Mouse (Mus musculus) liver, embryonic 16.5 days (tissue): ENCODE measurements around the gene Cep112. TPM values are rescaled to one million over a fixed set of nuclear protein-coding genes. Genes with fewer than 3 reads are reported as not detected.
A peak's percentile ranks its signal among the peaks of the same experiment; 100 is the strongest.

Source experiments
- ATAC-seq: fragments of 200-750 bp; cut with Nextera tagmentation; 2 replicates; pipeline ENCODE4 v1.8.0; 2017; ENCODE audit warnings: low read depth, mild to moderate bottlenecking, moderate number of reproducible peaks, moderate library complexity
- H3K27ac ChIP-seq: fragments of 300-500 bp; sonication (generic); 2 replicates; pipeline ENCODE4 v1.5.1; 2014; ENCODE audit warnings: mild to moderate bottlenecking, low read length
- H3K27me3 ChIP-seq: fragments of 300-500 bp; sonication (generic); 2 replicates; pipeline ENCODE4 v1.6.1; 2014; ENCODE audit warnings: low read depth, low read length, mixed read lengths; ENCODE audit not compliant: control insufficient read depth, insufficient read depth
- H3K36me3 ChIP-seq: fragments of 300-500 bp; sonication (generic); 2 replicates; pipeline ENCODE4 v1.6.1; 2014; ENCODE audit warnings: mild to moderate bottlenecking; ENCODE audit not compliant: control insufficient read depth, insufficient read depth
- H3K4me1 ChIP-seq: fragments of 300-500 bp; sonication (generic); 2 replicates; pipeline ENCODE4 v1.6.1; 2014; ENCODE audit warnings: low read depth, low read length, mixed read lengths; ENCODE audit not compliant: control insufficient read depth
- H3K4me2 ChIP-seq: fragments of 300-500 bp; sonication (generic); 2 replicates; pipeline ENCODE4 v1.6.1; 2014; ENCODE audit warnings: low read depth, low read length, mixed read lengths
- H3K4me3 ChIP-seq: fragments of 300-500 bp; sonication (generic); 2 replicates; pipeline ENCODE4 v1.5.1; 2014; ENCODE audit warnings: low read depth, mild to moderate bottlenecking, low read length
- H3K9ac ChIP-seq: fragments of 300-500 bp; sonication (generic); 2 replicates; pipeline ENCODE4 v1.6.1; 2014; ENCODE audit warnings: low read depth, low read length
- H3K9me3 ChIP-seq: fragments of 300-500 bp; sonication (generic); replicated peaks from 2 replicates; pipeline ENCODE4 v1.6.1; 2016; ENCODE audit warnings: low read length; ENCODE audit not compliant: control insufficient read depth
- WGBS: fragments of 180-500 bp; shearing (Covaris S2); extraction: QIAGEN DNeasy Blood & Tissue Kit; methylation state at CpG from one replicate; pipeline ENCODE4 v1.1.7; 2014; ENCODE audit not compliant: insufficient replicate concordance; 5-methylcytosine and 5-hydroxymethylcytosine counted together
- polyA plus RNA-seq: library from polyadenylated mRNA; unstranded; fragments of >200 nt; fragmentation: Nextera tagmentation; extraction: Ambion mirVana; gene quantifications from 2 replicates; pipeline ENCODE4 v1.2.1, GENCODE M21; 2015

Cep112 gene
- polyA plus RNA-seq, 1 experiment from 2014 or later = 0.96 TPM

DNA sequence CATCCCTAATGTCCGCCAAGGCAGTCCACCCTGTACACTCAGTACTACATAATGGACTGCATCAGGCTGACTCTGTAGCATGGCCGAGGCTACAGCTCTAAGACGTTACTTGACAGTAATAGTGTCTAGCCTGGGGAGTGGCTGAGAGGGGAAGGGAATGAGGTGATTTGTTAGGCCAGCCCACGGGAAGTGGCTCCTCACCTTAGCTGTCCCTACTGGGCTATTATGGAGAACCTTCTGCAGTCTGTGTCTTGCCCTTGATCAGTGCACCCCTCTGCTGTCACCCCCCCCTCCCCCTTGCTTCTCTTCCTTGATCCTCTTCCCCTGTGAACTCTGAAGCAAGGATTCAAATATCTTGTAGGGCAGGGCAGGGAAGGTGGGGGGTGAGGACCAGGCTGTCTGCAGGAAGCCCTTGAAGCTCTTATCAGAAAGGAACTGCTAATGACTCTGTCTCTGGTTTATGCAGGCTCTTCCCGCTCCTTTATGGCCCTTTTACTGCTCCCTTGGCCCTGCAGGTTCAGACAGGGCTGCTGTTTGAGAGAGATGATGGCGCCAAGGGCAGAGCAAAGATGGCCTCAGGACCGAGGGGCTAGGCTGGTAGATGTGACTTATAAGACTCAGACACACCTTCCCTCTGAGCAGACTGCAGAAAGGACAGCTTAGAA is 481.7 kb downstream of the Cep112 start:
- ATAC-seq = no peak
- Histone ChIP-seq H3K9ac (no peak overlapping the region), H3K27ac (no peak overlapping the region), H3K36me3 (no peaks in the 10 kb centered on the region), H3K27me3 (peaks cover 11% of the 10 kb centered on the region), H3K4me1 (peaks cover 7% of the 10 kb centered on the region; the same call in 1 of the 2 replicates), H3K4me3 (no peak overlapping the region), H3K4me2 (no peak overlapping the region), H3K9me3 (no peaks in the 10 kb centered on the region)
- WGBS = 39% methylated on average over 7 of the region's 7 CpGs

DNA sequence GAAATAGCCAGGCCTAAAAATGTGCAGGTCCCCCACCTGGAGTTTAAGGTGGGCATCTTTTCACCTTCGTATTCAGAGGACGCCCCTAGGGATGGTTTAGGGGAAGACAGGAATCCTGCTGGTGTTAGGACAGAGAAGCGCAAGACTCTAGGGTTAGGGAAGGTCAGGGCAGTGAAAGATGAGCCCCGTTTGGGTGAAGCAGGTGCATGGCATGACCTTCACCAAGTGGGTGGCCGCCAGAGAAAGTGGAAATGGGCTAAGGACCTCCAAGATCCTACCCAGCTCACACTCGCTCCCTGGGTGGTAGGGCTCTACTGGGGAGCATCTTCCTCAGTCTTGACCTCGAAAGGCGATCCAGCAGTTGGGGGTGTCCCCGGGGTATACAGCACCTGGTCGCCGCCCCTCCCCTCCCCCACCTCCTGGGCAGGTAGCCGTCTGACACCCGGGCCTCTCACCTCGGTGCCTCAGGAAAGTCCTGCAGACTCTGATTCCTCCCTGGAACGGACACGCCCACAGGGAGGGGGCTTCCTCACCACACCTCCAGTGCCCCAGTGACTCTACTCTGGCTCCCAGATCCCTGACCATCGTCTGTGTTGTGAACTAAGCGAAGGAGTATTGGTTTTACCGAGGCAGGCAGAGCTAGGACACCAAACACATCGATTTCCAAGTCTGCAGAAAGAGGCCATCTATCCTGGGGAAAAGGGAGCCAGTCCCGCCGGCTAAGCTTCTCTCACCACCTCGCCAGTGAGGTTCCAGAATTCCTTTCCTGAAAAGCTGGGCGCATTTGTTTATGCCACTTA is 484.6 kb downstream of the Cep112 start:
- H3K27me3 ChIP-seq = peaks cover 11% of the 10 kb centered on the region
- H3K27ac ChIP-seq = no peak overlapping the region
- peak overlapping the region; percentile 37 for H3K4me2 ChIP-seq
- H3K9me3 ChIP-seq = no peaks in the 10 kb centered on the region
- no peak for ATAC-seq
- 6% methylated on average over 24 of the region's 24 CpGs for WGBS
- no peaks in the 10 kb centered on the region for H3K36me3 ChIP-seq
- H3K4me3 ChIP-seq = peak overlapping the region; percentile 15; the same call in 1 of the 2 replicates
- H3K9ac ChIP-seq = no peak overlapping the region
- peaks cover 7% of the 10 kb centered on the region; the same call in 1 of the 2 replicates for H3K4me1 ChIP-seq

Other genes with a start within 250 kb of the Cep112 start
- gene Apoh, start 81.8 kb upstream of the Cep112 start, polyA plus RNA-seq = 970 and 1,131 TPM in 2 replicates
- 2.4 and 3.4 TPM in 2 replicates for gene Prkca, start 81.3 kb upstream of the Cep112 start, polyA plus RNA-seq